Mouse (Mus musculus) bone marrow macrophage, adult 2 months (primary cell): ENCODE results near the gene Pde4c.

Source experiments
- CTCF ChIP-seq: IDR thresholded peaks from 2 replicates; pipeline ENCODE4 v1.5.1; 2012; ENCODE audit warnings: low read depth, mild to moderate bottlenecking, low read length, moderate library complexity
- POLR2A ChIP-seq: IDR thresholded peaks from 2 replicates; pipeline ENCODE4 v1.6.1; 2012; ENCODE audit warnings: mild to moderate bottlenecking, low read depth, low read length, borderline replicate concordance

- TF ChIP-seq CTCF, result no peak
- no peak for TF ChIP-seq POLR2A
Observed at GRCm38 (mm10) chr8:70715086-70715485, 8.4 kb upstream of the Pde4c start.
